In the genomic region with DNA sequence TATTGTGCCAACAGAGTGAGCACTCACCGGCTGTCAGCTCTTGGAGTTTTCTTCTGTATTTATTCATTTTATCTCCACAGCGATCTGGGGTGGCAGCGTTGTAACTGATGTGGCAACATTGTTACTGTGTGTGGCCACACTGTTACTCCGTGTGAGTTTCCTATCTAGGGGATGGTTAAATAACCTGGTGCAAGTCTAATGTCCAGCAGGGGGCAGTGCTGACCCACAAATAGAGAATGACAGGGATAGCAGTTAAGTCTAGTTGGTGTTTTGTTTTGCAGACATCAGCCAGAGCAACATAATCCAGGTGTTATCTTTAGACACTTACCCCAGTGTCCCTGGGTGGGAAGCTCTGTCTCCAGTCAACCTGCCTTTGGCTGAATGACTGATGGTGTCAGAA, we compare ENCODE assay signal across 9 mouse cellular contexts. TPM values are rescaled to one million over a fixed set of nuclear protein-coding genes. Genes with fewer than 3 reads are reported as not detected.
DNase-seq lines count a peak whose midpoint lies in the region; ATAC-seq and TF ChIP-seq lines count a peak whose summit lies in the region.
"Had no signal": no experiment of that assay in that cellular context is flagged by ENCODE, and none has a peak within 500 bp of the region (broad histone marks: within the 10 kb centered on the region; RNA-seq: fewer than 3 reads in every experiment).

No protein-coding gene starts in this region.

- no peaks in the 10 kb centered on the region for H3K36me3 ChIP-seq in liver, postnatal 0 days (replicated peaks; ENCODE audit: insufficient read depth, low read length)
- H3K36me3 ChIP-seq: limb, embryonic 12.5 days had no signal

- TF ChIP-seq CTCF in liver, postnatal 0 days (IDR thresholded peaks at IDR 0.05; ENCODE audit: low read depth) = peak; percentile 91

- no peak overlapping the region for H3K4me2 ChIP-seq in liver, postnatal 0 days (ENCODE audit: low read depth, low read length)
- H3K4me2 ChIP-seq: limb, embryonic 12.5 days had no signal

- DNase-seq in CD4-positive, CD25-positive, alpha-beta regulatory T cell, adult 2 months (ENCODE audit: low read depth, low spot score) = peak; percentile 93
- peak; percentile 76 to 81 for DNase-seq in adrenal gland, adult 18-20 months (ENCODE audit: low spot score in 2 of 2)
- DNase-seq in embryo, embryonic 10 days (ENCODE audit: low spot score) = peak; percentile 93
- DNase-seq in gastrocnemius, postnatal 4 days (ENCODE audit: low spot score in 2 of 2) = peak; percentile 57 to 78
- peak; percentile 85 for DNase-seq in kidney, postnatal 14 days
- peak; percentile 84 for DNase-seq in liver, postnatal 0 days
- DNase-seq in ovary, postnatal 36 days (ENCODE audit: low spot score) = peak; percentile 70
- DNase-seq in thymus, postnatal 25 days = peak; percentile 86

- H3K4me1 ChIP-seq in liver, postnatal 0 days (ENCODE audit: insufficient read depth) = no peaks in the 10 kb centered on the region
- H3K4me1 ChIP-seq: limb, embryonic 12.5 days had no signal

- TF ChIP-seq EP300 in liver, postnatal 0 days (IDR thresholded peaks at IDR 0.05; ENCODE audit: low read depth) = no peak

- no peak overlapping the region for H3K27ac ChIP-seq in liver, postnatal 0 days (ENCODE audit: low read depth)
- H3K27ac ChIP-seq: limb, embryonic 12.5 days had no signal

- peak; percentile 76 for ATAC-seq in liver, postnatal 0 days

- no peak overlapping the region for H3K4me3 ChIP-seq in liver, postnatal 0 days (ENCODE audit: low read depth, low read length)
- H3K4me3 ChIP-seq: limb, embryonic 12.5 days had no signal

- WGBS in liver, postnatal 0 days (ENCODE audit: insufficient replicate concordance) = 9% methylated on average over 4 of the region's 4 CpGs

- H3K27me3 ChIP-seq in liver, postnatal 0 days (ENCODE audit: insufficient read depth, low read length) = no peaks in the 10 kb centered on the region

- H3K9ac ChIP-seq in liver, postnatal 0 days (replicated peaks) = no peak overlapping the region
- H3K9ac ChIP-seq: limb, embryonic 12.5 days had no signal

- H3K9me3 ChIP-seq in liver, postnatal 0 days (ENCODE audit: low read length) = no peaks in the 10 kb centered on the region
- H3K9me3 ChIP-seq: limb, embryonic 12.5 days had no signal

RNA-seq across cellular contexts. Expression of a gene that starts 23.1 kb away (rescaled TPM):
- total RNA-seq in adrenal gland, adult 18-20 months (2021) = 100 to 1,000 TPM; 113 to 143 TPM
- 100 to 1,000 TPM; 107 to 115 TPM for total RNA-seq in gastrocnemius, postnatal 4 days (2021)
- polyA plus RNA-seq in liver, postnatal 0 days (2015; fragmentation: Nextera tagmentation; extraction: Ambion mirVana) = 19.3 and 21.3 TPM in 2 replicates

RNA-seq across cellular contexts. Expression of a gene that starts 24.3 kb away (rescaled TPM):
- total RNA-seq in adrenal gland, adult 18-20 months (2021) = under 1 TPM; 0.66 to 0.77 TPM
- under 1 TPM; 0.21 to 0.49 TPM for total RNA-seq in gastrocnemius, postnatal 4 days (2021)
- 0.31 and 0.67 TPM in 2 replicates for polyA plus RNA-seq in liver, postnatal 0 days (2015; fragmentation: Nextera tagmentation; extraction: Ambion mirVana)

RNA-seq across cellular contexts. Expression of a gene that starts 27.4 kb away (rescaled TPM):
- not detected for total RNA-seq in adrenal gland, adult 18-20 months (2021)
- total RNA-seq in gastrocnemius, postnatal 4 days (2021) = not detected
- polyA plus RNA-seq in liver, postnatal 0 days (2015; fragmentation: Nextera tagmentation; extraction: Ambion mirVana) = not detected in 2 replicates

RNA-seq across cellular contexts. Expression of a gene that starts 46.1 kb away (rescaled TPM):
- 1,000 to 10,000 TPM in 1 of 2 experiments, 100 to 1,000 TPM in 1; 940 to 1,277 TPM for total RNA-seq in adrenal gland, adult 18-20 months (2021)
- total RNA-seq in gastrocnemius, postnatal 4 days (2021) = 100 to 1,000 TPM; 933 to 949 TPM
- polyA plus RNA-seq in liver, postnatal 0 days (2015; fragmentation: Nextera tagmentation; extraction: Ambion mirVana) = 620 and 664 TPM in 2 replicates

RNA-seq across cellular contexts. Expression of a gene that starts 54.3 kb away (rescaled TPM):
- 1 to 10 TPM in 1 of 2 experiments, not detected in 1; 1.0 TPM for total RNA-seq in adrenal gland, adult 18-20 months (2021)
- 1 to 10 TPM; 1.3 to 1.5 TPM for total RNA-seq in gastrocnemius, postnatal 4 days (2021)
- 0.16 and 0.37 TPM in 2 replicates for polyA plus RNA-seq in liver, postnatal 0 days (2015; fragmentation: Nextera tagmentation; extraction: Ambion mirVana)
